Mouse (Mus musculus) cerebellum, adult 2 months (tissue): ENCODE results near the gene H2-Oa. TPM values are rescaled to one million over a fixed set of nuclear protein-coding genes. Genes with fewer than 3 reads are reported as not detected.

Experiments
- DNase-seq, 2 experiments: peaks; one replicate each; pipeline ENCODE4 v3.0.0; 2021
- H3K27ac ChIP-seq: fragments of 200-500 bp; 2 replicates; pipeline ENCODE4 v1.5.1; 2012; ENCODE audit warnings: low read length, control low read depth, inconsistent platforms; ENCODE audit not compliant: insufficient read depth
- H3K27me3 ChIP-seq: fragments of 200-500 bp; 2 replicates; pipeline ENCODE4 v1.6.1; 2012; ENCODE audit warnings: inconsistent platforms, mild to moderate bottlenecking, low read length, moderate library complexity; ENCODE audit not compliant: control insufficient read depth, insufficient read depth
- H3K4me1 ChIP-seq: fragments of 200-500 bp; 2 replicates; pipeline ENCODE4 v1.6.1; 2011; ENCODE audit warnings: low read length; ENCODE audit not compliant: control insufficient read depth, insufficient read depth
- H3K4me3 ChIP-seq: fragments of 200-500 bp; replicated peaks from 2 replicates; pipeline ENCODE3; 2011; ENCODE audit warnings: mild to moderate bottlenecking, low read depth, low read length, control low read depth; ENCODE audit not compliant: insufficient read depth
- CTCF ChIP-seq: fragments of 200-500 bp; IDR thresholded peaks from 2 replicates; pipeline ENCODE4 v1.5.1; 2011; ENCODE audit warnings: low read depth, mild to moderate bottlenecking, control low read depth, low read length, moderate library complexity, borderline replicate concordance; ENCODE audit not compliant: insufficient read depth
- POLR2A ChIP-seq: fragments of 200-500 bp; IDR thresholded peaks from 2 replicates; pipeline ENCODE4 v1.6.1; 2011; ENCODE audit warnings: low read length, control low read depth, borderline replicate concordance; ENCODE audit not compliant: insufficient read depth
- WGBS: fragments of 180-500 bp; shearing (Covaris S2); methylation state at CpG from one replicate; pipeline ENCODE4 v1.1.7; 2018; 5-methylcytosine and 5-hydroxymethylcytosine counted together
- polyA plus RNA-seq: library from polyadenylated mRNA; depleted of rRNA; stranded (reverse); fragments of >200 nt; gene quantifications from 2 replicates; pipeline ENCODE4 v1.2.3, GENCODE M21; 2012

Gene H2-Oa
- polyA plus RNA-seq, 1 experiment = 0.34 TPM

GRCm38 (mm10) chr17:34126826-34127420, 34.8 kb downstream of the H2-Oa start:
- WGBS = 57% methylated on average over 9 of the region's 9 CpGs
- Histone ChIP-seq H3K4me3 (no peak overlapping the region), H3K27ac (no peak overlapping the region), H3K27me3 (no peaks in the 10 kb centered on the region), H3K4me1 (peaks cover 6% of the 10 kb centered on the region)
- DNase-seq = no peak
- TF ChIP-seq POLR2A = no peak
- no peak for TF ChIP-seq CTCF

GRCm38 (mm10) chr17:34127475-34127874, 35.3 kb downstream of the H2-Oa start:
- H3K4me1 ChIP-seq = peaks cover 6% of the 10 kb centered on the region
- peak; percentile 72 to 81 for DNase-seq
- TF ChIP-seq POLR2A = peak; percentile 67; the same call in 1 of the 2 replicates
- TF ChIP-seq CTCF = no peak
- no peak overlapping the region for H3K27ac ChIP-seq
- no peaks in the 10 kb centered on the region for H3K27me3 ChIP-seq
- peak overlapping the region; percentile 2 for H3K4me3 ChIP-seq
- WGBS = 9% methylated on average over 6 of the region's 6 CpGs

GRCm38 (mm10) chr17:34128264-34128937, 36.3 kb downstream of the H2-Oa start:
- no peak for DNase-seq
- Histone ChIP-seq H3K27ac (no peak overlapping the region), H3K4me3 (no peak overlapping the region), H3K4me1 (peaks cover 6% of the 10 kb centered on the region), H3K27me3 (no peaks in the 10 kb centered on the region)
- WGBS = 39% methylated on average over 13 of the region's 13 CpGs
- TF ChIP-seq POLR2A = no peak
- TF ChIP-seq CTCF = no peak; the same call in 1 of the 2 replicates

GRCm38 (mm10) chr17:34128944-34129791, 37.0 kb downstream of the H2-Oa start:
- Histone ChIP-seq H3K27ac (no peak overlapping the region), H3K4me3 (no peak overlapping the region), H3K4me1 (peaks cover 6% of the 10 kb centered on the region), H3K27me3 (no peaks in the 10 kb centered on the region)
- DNase-seq = no peak
- TF ChIP-seq POLR2A (no peak), CTCF (no peak)
- WGBS = 40% methylated on average over 18 of the region's 18 CpGs

- peak in 1 of 2 experiments; percentile 3 for DNase-seq
- Histone ChIP-seq H3K4me3 (no peak overlapping the region), H3K4me1 (peaks cover 6% of the 10 kb centered on the region), H3K27me3 (no peaks in the 10 kb centered on the region), H3K27ac (no peak overlapping the region)
- TF ChIP-seq CTCF (no peak), POLR2A (no peak)
- 84% methylated on average over 19 of the region's 19 CpGs for WGBS
These were observed 38.2 kb downstream of the H2-Oa start for GRCm38 (mm10) chr17:34130073-34130947.

GRCm38 (mm10) chr17:34131911-34132310, 39.8 kb downstream of the H2-Oa start:
- peaks cover 6% of the 10 kb centered on the region for H3K4me1 ChIP-seq
- H3K27me3 ChIP-seq = no peaks in the 10 kb centered on the region
- peak in 1 of 2 experiments; percentile 3 for DNase-seq
- TF ChIP-seq CTCF (no peak), POLR2A (no peak)
- 71% methylated on average over 7 of the region's 7 CpGs for WGBS
- no peak overlapping the region for H3K27ac ChIP-seq
- H3K4me3 ChIP-seq = no peak overlapping the region

GRCm38 (mm10) chr17:34133289-34133688, 41.1 kb downstream of the H2-Oa start:
- WGBS = 79% methylated on average over 11 of the region's 11 CpGs
- no peak for TF ChIP-seq CTCF
- no peak for TF ChIP-seq POLR2A
- no peak for DNase-seq
- no peak overlapping the region for H3K27ac ChIP-seq
- no peak overlapping the region for H3K4me3 ChIP-seq
- peaks cover 3% of the 10 kb centered on the region; the same call in 1 of the 2 replicates for H3K4me1 ChIP-seq
- H3K27me3 ChIP-seq = no peaks in the 10 kb centered on the region

- Histone ChIP-seq H3K27me3 (no peaks in the 10 kb centered on the region; the same call in 1 of the 2 replicates), H3K4me1 (no peaks in the 10 kb centered on the region), H3K4me3 (no peak overlapping the region), H3K27ac (no peak overlapping the region)
- TF ChIP-seq CTCF = no peak
- no peak for TF ChIP-seq POLR2A
- no peak for DNase-seq
- 86% methylated on average over 3 of the region's 3 CpGs for WGBS
These were observed 42.3 kb downstream of the H2-Oa start for GRCm38 (mm10) chr17:34134451-34134850.
